Mouse (Mus musculus): Measurements from ENCODE around the gene Mdc1.

Gene Mdc1

DNA sequence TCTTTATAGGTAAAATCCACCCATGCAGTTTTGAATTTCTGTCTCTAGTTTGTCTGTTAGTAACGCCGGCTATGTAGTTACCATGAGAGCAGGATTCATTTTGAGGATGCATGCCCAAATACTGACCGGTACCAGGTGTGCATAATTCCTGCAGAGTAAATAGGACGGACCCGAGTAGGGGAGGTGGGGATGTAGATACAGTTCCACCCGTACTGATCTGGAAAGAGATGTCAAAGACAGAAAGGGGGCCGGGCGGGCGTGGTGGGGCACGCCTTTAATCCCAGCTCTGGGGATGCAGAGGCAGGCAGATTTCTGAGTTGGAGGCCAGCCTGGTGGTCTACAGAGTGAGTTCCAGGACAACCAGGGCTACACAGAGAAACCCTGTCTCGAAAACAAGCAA is 691 bp downstream of the Mdc1 start:
- intact Hi-C loops (cut with DNase I), result no loop called here

DNA sequence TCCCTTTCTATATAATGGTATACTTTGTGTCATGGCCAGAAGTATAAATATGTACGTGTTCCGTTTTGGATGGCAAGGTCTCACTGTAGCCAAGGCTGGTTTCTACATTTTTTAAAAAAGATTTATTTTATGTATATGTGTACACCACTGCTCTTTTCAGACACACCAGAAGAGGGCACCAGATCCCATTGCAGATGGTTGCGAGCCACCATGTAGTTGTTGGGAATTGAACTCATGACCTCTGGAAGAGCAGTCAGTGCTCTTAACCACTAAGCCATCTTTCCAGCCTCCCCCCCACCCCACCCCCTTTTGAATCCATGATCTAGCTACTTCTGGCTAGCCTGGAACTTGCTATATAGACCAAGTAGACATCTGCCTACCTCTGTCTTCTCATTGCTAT is 2.2 kb downstream of the Mdc1 start:
- intact Hi-C loops (cut with DNase I), result no loop called here

DNA sequence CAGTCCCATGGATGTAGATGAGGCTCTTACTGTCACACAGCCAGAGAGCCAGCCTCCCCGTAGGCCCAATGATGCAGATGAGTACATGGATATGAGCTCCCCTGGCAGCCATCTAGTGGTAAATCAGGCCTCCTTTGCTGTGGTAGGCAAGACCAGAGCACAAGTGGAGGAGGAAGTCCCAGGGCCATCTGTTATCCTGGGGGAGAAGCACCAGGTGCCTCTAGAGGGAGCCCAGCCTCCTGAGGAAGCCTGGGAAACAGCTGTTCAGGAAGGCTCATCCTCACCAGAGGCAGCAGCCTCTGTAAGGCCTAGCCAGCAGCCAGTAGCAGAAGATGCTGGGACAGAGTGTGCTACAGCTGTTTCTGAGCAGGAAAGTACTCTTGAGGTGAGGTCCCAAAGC is 6.8 kb downstream of the Mdc1 start:
- intact Hi-C loops (cut with DNase I), result no loop called here

DNA sequence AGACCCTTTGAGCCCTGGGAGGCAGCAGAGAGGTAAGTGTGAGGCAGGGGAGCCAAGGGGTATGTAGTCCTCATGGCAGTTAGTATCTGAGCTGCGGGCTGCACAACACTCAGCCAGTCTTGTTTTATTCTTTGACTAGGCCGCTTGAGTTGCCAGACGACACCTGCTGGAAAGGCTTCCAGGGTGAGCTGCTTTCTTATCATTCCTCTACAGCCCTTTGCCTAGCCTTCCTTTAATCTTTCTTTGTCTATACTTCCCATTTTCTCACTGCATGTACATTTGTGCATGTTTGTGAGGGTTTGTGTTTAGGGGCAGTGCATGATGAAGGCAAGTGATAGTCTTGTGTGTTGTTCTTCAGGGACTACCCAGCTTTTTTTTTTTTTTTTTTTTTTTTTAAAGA is 9.7 kb downstream of the Mdc1 start:
- intact Hi-C loops (cut with DNase I), result no loop called here

DNA sequence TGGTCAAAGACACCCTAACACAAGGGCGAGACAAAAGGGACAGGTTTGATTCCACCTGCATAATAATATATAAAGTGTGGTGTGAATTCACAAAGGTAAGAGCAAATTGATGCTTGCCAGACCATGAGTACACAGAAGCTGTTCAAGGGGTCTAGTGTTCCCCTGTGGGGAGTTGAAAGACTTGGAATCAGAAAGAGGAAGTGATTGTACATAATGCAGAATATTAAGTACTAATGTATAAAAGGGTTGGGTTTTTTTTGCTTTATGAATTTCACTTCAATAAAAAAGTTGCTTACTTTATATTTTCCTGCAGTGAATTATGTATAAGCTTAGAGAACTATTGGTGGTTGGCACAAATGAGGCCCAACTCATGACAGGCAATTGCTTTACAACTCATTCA is 18.1 kb downstream of the Mdc1 start:
- intact Hi-C loops (cut with DNase I), result no loop called here

DNA sequence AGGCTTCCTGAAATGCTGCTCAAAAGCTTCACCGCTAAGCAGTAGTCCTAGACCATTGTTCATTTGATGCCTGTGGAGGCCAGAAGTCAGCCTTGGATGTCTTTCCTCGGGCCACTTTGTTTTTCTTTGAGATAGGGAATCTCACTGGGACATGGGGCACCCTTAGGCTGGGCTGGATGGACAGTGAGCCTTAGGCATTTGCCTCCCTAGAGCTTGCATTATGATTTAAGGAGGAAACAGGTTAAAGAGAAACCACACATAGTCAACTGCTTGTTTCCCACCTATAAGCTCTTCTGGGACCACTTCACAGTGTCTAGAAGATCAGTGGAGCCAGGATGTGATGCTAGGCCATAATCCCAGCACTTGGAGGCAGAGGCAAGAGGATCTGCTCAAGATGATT is 18.5 kb downstream of the Mdc1 start:
- intact Hi-C loops (cut with DNase I), result no loop called here

DNA sequence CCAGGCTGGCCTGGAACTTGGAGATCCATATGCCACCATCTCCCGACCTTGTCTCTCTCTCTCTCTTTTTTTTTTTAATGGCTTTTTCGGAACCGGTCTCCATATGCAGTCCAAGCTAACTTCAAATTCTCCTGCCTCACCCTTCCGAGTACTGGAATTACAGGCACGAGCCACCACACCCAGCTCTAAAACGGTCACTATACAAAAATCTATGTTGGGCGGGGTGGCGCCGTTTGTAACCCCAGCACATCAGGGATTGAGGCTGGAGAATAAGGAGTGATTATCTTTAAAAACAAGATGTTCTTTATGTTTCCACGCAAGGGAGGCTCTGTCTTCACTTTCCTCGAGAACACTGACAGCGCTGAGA is 19.5 kb downstream of the Mdc1 start:
- intact Hi-C loops (cut with DNase I), result no loop called here

DNA sequence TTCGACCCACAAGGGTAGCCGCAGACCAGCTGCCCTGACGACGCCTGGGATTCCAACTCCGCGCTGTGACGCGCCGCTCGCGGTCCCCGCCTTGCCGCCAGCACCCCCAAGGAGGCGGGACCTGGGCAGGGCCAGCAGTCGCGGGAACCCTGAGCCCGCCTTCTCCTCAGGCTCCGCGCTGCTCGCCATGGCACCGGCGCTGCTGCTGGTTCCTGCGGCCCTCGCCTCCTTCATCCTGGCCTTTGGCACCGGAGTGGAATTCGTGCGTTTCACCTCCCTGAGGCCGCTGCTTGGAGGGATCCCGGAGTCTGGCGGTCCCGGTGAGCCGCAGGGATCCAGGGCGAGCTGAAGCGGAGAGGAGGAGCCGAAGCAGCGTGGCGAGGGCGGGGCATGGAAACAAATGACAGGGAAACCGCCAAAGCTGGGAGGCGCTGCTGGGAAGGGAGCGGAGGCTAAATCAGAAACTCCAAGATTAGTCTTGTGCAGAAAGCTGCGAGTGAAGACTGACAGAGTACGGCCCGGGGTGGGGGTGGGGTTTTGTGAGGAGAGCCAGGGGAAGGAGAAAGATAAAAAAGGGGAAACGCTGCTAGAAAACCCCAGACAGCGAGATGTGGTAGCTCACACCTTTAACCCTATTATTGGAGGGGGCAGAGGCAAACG is 20.0 kb downstream of the Mdc1 start, which contains the start of gene Nrm:
Gene Nrm (plus strand): TSS at position 121 of the 660 bp plus-strand sequence.
- intact Hi-C loops (cut with DNase I), result no loop called here

DNA sequence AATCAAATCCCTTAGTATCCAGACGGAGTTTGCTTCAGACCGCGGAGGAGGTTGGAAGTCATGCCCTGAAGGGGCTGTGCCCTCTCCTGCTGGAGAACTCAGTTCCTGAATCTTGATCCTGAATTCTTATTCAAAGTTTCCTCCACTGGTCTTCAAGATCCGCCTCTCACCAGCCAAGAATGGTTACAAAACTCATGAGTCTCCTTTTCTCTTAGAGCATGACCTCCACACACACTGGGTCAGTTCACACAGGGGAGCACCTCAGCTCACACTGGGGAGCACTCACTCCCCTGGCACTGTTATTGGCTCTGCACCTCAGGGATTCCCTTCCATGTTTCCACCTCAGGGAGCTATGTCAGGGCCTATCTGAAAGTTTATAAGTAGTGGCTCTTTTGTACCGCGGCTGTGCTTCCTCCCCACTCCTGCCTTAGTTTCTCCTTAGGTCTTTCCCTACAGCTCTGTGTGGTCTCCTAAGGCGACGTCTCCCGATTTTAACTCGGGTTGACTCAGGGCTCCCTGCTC is 23.6 kb downstream of the Mdc1 start:
- intact Hi-C loops (cut with DNase I), result no loop called here

DNA sequence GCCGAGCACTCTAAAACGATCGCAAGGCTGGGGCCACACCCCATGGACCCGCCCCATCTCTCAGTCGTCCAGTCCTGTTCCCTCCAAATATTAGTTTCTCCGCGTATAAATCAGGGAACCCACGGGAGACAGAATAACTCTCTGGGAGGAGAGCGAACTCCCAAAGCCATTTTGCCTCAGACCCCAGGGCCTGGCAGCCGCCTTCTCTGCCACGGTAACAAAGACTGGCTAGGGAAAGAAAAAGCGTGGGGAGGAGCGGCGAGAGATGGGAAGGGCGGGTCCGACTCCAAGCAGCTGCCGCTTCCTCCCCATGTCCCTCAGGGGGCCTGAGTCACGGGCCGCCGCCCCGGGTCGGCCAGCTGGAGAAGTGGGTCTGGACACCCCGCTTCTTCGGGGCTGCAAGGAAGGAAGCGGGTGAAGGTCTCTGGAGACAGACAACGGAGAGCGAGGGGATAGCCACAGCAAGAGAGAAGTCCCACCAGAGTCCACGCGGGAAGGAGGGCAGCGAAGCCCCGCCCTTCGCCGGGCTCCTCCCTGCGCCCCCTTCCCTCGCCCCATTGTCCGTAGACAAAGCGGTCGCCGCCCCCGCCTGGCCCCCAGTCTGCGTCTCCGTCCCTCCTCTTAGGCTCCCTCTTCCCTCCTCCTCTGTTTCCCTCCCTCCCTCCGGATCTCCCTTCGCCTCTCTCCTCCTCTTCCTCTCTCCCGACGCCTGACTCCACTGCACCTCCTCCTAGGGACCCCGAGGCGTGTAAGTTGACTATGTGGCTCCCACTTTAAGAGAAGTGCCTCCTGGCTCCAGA is 24.4 kb downstream of the Mdc1 start, which contains the start of gene Ppp1r18:
Gene Ppp1r18 (plus strand): TSS at position 113 of the 800 bp plus-strand sequence.
- intact Hi-C loops (cut with DNase I), result no loop called here

DNA sequence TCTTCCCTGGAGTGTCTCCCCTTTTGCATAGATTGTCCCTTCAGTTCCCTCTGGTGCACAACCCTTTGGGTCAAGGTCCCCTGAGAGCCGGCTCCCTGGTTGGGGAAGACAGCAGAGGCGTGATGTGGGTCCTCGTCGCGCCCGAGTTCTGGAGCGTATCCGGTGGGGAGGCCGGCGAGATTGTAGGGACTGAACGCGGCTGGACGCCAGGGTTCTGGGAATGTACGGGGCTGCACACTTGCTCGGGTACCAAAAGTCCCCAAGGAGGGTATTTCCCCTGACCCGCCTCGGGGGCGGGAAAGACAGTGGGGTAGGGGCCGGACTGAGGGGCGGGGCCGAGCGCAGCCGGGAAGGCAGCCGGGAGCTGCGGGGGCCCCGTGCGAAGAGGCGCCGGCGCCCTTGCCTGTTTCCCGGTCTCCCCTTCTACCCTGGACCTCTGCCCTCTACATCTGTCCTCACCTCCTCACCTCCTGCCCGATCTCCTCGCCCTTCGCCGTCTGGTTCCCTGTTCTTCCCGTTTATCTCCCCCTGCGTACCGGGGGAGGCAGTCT is 25.0 kb downstream of the Mdc1 start:
- intact Hi-C loops (cut with DNase I), result no loop called here

DNA sequence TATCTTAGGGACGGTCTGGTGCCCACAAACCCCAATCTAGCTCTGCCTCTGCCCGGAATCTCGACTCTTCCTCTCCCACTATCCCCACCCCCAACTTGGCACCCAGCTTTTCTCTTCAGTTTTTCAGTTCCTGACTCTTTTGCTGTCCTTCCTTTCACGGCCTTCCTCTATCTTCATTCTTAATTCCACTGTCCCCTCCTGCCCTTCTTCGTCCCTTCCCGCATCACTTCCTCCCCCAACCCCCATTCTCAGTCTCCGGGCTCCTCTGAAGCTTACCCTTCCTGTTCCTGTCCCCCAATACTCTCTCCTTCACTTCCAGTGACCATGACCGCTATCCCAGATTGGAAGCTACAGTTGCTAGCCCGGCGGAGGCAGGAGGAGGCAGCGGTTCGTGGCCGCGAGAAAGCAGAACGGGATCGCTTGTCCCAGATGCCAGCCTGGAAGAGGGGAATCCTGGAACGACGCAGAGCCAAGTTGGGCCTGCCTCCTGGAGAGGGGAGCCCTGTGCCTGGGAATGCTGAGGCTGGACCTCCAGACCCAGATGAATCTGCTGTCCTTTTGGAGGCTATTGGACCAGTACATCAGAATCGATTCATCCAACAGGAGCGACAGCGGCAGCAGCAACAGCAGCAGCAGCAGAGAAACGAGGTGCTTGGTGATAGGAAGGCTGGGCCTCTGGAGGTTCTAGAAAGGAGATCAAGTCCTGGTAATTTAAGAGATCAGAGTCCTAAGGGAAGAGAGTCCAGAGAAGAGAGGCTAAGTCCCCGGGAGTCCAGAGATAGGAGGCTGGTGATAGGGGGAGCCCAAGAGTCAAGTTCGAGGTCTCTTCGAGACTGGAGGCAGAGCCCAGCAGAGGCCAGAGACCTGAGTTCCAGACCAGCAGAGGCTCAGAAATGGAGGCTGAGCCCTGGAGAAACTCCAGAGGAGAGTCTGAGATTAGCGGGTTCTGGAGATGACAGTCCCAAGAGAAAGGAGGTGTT is 25.9 kb downstream of the Mdc1 start:
- intact Hi-C loops (cut with DNase I), result no loop called here

DNA sequence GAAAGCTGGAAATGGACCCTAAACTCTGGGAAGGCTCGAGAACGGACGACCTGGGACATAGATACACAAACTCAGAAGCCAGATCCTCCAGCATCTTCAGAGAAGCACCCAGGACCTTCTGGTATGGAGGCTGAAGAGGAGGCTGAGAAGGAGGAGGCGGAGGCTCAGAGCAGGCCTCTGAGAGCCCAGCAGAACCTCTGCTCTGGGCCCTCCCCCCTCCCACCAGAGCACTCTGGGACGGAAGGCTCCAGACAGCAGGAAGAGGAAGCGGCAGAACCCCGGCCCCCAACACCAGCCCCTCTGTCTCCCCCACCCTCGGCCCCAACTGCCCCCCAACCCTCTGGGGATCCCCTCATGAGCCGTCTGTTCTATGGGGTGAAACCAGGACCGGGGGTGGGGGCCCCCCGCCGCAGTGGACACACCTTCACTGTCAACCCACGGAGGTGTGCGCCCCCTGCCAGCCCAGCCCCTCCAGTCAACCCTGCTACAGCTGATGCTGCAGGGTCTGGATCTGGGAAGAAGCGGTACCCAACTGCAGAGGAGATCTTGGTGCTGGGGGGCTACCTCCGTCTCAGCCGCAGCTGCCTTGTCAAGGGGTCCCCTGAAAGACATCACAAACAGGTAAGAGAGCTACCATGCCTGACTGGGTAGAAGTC is 27.0 kb downstream of the Mdc1 start:
- intact Hi-C loops (cut with DNase I), result no loop called here

DNA sequence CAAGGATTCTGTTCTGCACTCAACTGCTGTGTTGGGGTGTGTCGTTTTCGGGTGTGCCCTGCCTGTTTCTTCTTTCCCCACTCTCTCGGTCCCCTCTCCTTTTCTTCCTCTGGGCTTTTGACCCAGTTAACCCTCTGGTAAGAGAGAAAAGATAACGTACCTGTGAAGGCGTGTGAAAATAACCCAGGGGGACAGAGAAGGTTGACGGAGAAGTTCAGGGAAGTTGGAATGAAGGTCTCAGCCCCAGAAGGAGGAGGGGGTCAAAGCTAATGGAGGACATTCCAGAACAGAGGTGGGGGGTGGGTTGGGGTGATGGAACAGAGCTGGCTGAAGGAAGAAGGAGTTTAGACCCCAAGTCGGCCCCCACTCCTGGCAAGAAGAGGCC is 27.6 kb downstream of the Mdc1 start:
- intact Hi-C loops (cut with DNase I), result no loop called here

DNA sequence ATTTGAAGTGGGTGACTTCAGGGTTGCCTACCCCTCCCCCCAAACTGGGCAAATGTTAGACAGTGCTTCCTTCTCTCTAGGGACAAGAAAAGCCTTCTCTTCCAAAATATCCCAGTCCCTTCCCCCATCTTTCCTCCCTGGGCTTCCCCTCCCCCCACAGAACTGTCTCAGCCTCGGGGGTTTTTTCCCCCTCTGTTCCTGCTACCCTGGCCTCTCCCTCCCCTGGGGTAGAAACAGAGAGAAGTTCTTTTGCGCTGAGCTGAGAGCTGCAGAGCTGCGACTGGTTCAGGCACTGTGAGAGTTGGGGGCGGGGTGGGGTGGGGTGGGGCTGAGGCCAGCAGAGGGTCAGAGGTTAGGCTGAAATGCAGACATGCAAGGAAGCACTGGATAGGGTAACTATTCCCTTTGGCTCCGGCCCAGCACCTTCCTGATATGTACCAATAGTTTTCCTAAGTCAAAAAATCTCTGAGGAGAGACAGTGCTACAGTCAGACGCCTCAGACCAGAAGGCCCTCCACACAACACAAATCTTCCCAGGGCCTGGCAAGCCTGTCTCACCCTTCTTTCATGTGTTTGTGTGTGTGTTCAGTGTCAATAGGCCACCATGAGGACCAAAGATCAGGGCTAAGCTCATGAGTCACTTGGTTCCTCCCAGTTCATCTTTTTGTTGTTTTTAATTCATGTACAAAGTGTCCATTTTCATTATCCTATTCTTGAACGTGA is 28.2 kb downstream of the Mdc1 start:
- intact Hi-C loops (cut with DNase I), result loop anchor here (5.0 kb wide), 2 partner anchors 38 to 132 kb away; no protein-coding TSS in a partner anchor

DNA sequence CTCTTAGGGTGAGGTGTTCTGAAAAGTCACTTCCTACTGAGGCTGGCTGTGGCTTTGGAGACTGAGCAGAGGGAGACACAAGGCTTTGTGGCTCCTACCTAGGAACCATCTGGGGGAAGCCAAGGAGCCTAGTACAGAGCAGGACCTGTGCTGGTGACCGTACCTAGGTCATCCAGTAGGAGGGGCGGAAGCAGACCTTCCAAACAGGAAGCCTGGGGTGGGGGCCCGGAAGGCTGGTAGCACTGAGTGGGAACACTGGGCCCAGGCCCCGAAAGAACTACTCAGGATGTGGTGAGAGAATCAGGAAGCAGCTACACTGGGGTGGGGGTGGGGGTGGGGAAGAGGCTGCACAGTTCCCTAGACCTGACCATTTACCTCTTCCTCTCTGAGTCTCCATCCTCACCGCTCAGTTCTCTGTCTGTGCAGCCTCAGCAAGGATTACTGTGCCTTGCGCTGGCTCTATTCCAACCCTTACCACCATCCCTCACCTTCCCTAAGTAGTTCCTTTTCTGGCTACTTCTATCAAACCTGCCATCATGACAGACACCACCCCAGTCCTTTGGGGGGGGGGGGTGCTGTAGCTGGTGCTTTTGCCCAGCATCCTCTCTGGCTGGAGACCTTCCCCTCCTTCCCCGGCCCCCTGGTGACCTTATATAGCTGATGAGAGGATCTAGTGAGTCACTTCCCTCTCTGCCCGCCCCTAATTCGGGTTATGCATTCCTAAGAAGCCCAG is 29.0 kb downstream of the Mdc1 start:
- intact Hi-C loops (cut with DNase I), result loop anchor here (5.0 kb wide), 2 partner anchors 37 to 133 kb away; no protein-coding TSS in a partner anchor

DNA sequence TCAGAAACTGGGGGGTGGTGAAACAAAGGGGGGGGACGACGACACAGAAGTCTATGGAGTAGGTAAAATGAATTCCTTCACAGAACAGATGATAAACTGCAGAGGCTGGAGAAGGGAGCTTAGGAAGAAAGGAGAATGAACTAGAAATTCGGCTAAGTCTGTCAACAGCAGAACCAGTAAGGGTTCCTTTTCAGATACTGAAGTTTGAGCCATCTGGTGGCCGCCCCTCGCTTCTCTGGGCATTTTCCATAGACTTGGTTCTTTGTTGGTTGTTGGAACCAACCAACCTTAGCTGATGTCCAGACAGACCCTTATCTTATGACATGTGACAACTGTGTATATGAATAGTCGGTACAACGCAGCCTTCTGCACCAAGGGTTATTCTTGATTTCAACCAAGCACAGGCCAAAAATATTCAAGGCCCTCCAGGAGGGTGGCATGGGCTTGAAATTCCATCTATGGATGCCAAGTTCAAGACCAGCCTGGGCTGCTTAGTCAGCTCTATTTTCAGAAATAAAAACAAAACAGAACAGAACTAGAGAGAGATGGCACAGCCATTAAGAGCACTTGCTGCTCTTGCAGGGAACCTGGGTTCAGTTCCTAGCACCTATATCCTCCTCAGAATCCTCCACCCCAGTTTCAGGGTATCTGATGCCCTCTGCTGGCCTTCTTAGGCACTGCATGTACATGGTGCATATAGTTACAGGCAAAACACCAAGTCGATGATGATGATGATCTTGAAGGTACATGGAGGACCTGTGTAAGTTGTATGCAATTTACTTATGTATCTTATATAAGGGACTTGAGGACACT is 29.8 kb downstream of the Mdc1 start:
- intact Hi-C loops (cut with DNase I), result loop anchor here (5.0 kb wide), 2 partner anchors 36 to 134 kb away; no protein-coding TSS in a partner anchor
